Mouse (Mus musculus): ENCODE measurements around the gene Mrpl19.

DNA sequence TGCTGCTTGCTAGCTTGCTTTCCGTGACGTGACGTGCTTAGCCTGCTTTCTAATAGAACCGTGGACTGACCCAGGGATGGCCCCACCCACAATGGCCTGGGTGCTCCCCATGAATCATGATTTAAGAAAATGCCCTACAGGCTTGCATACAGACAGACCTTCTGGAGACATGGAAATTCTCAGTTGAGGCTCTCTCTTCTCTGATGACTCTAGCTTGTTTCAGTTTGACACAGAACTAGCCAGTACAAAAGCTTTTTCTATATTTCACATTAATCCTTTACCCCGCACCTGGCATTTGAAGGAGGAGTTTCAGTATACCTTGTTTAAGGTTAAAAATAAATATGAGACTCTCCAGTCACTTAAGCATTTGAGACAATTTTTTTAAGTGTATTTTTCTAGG is 24.0 kb downstream of the Mrpl19 start:
- TF ChIP-seq CTCF (IDR thresholded peaks at IDR 0.05; ENCODE audit: extremely low read depth, insufficient read depth, insufficient read length, insufficient replicate concordance) (no peak), POLR2A (IDR thresholded peaks at IDR 0.05; ENCODE audit: low read depth, low read length) (no peak)

All from spleen, adult 2 months (tissue).